Mouse (Mus musculus) hindbrain, embryonic 12.5 days (tissue): ENCODE results near the gene Hinfp. TPM values are rescaled to one million over a fixed set of nuclear protein-coding genes. Genes with fewer than 3 reads are reported as not detected.

Experiments used
- ATAC-seq: fragments of 200-750 bp; cut with Nextera tagmentation; 2 replicates; pipeline ENCODE4 v1.8.0; 2017; ENCODE audit warnings: moderate TSS enrichment; ENCODE audit not compliant: low FRiP score
- H3K27ac ChIP-seq: fragments of 300-500 bp; sonication (generic); 2 replicates; pipeline ENCODE4 v1.5.1; 2016; ENCODE audit warnings: mild to moderate bottlenecking
- H3K27me3 ChIP-seq: fragments of 300-500 bp; sonication (generic); 2 replicates; pipeline ENCODE4 v1.6.1; 2016; ENCODE audit warnings: mild to moderate bottlenecking
- H3K36me3 ChIP-seq: fragments of 300-500 bp; sonication (generic); 2 replicates; pipeline ENCODE4 v1.6.1; 2016; ENCODE audit warnings: mild to moderate bottlenecking
- H3K4me1 ChIP-seq: fragments of 300-500 bp; sonication (generic); 2 replicates; pipeline ENCODE4 v1.6.1; 2016
- H3K4me2 ChIP-seq: fragments of 300-500 bp; sonication (generic); replicated peaks from 2 replicates; pipeline ENCODE4 v1.6.1; 2016; ENCODE audit warnings: mild to moderate bottlenecking
- H3K4me3 ChIP-seq: fragments of 300-500 bp; sonication (generic); 2 replicates; pipeline ENCODE4 v1.5.1; 2016; ENCODE audit warnings: mild to moderate bottlenecking
- H3K9ac ChIP-seq: fragments of 300-500 bp; sonication (generic); 2 replicates; pipeline ENCODE4 v1.6.1; 2016; ENCODE audit warnings: mild to moderate bottlenecking, moderate library complexity
- H3K9me3 ChIP-seq: fragments of 300-500 bp; sonication (generic); replicated peaks from 2 replicates; pipeline ENCODE4 v1.6.1; 2016; ENCODE audit warnings: mild to moderate bottlenecking
- WGBS: fragments of 180-500 bp; shearing (Covaris S2); methylation state at CpG from one replicate; pipeline ENCODE4 v1.1.7; 2016; 5-methylcytosine and 5-hydroxymethylcytosine counted together
- polyA plus RNA-seq: library from polyadenylated mRNA; unstranded; fragments of >200 nt; fragmentation: Nextera tagmentation; extraction: Ambion mirVana; gene quantifications from 2 replicates; pipeline ENCODE4 v1.2.1, GENCODE M21; 2016

Hinfp gene
- polyA plus RNA-seq, 1 experiment from 2014 or later = 28.9 TPM

DNA sequence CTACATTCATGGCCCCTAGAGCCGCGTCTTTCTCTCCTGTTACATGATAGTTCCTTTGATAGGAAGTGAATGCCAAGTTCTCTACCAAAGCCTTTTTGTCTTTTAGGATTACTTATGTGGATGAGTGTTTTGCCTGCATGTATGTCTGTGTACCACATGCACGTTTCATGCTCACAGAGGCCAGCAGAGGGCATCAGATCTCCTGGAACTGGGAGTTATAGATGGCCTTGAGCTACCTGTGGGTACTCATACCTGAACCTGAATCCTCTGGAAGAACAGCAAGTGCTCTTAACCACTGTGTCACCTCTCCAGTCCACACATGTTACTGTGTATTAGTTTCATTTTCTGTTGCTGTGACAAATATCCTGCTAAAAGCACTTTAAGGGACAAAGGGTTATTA lies 13.0 kb downstream of the Hinfp start:
- H3K4me3 ChIP-seq = no peak overlapping the region
- peaks cover 68% of the 10 kb centered on the region for H3K36me3 ChIP-seq
- H3K4me1 ChIP-seq = peaks cover 12% of the 10 kb centered on the region
- no peak overlapping the region for H3K4me2 ChIP-seq
- no peaks in the 10 kb centered on the region for H3K9me3 ChIP-seq
- no peak for ATAC-seq
- no peak overlapping the region for H3K9ac ChIP-seq
- no peaks in the 10 kb centered on the region for H3K27me3 ChIP-seq
- 69% methylated on average over 3 of the region's 3 CpGs for WGBS
- H3K27ac ChIP-seq = no peak overlapping the region

DNA sequence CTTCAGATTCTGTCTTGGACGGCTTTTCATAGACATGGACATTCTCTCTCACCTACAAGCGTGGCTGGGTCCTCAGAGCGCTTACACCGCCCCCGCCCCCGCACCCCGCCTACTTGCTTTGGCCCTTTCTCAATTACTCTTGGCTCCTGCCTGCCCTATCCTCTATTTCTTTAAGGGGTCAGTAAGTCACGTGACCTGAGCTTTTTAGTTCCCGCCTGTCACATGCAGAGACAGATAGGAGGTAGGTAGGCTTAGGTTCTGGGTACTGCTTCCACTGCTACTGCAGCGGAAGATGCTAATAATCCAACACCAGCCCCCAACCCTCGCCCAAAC lies 16.5 kb downstream of the Hinfp start:
- H3K9ac ChIP-seq = no peak overlapping the region
- peak overlapping the region; percentile 74; the same call in 1 of the 2 replicates for H3K27ac ChIP-seq
- WGBS = 6% methylated on average over 11 of the region's 11 CpGs
- H3K9me3 ChIP-seq = no peaks in the 10 kb centered on the region
- H3K4me2 ChIP-seq = peak overlapping the region; percentile 90
- peak overlapping the region; percentile 71 for H3K4me3 ChIP-seq
- peak; percentile 8; the same call in 1 of the 2 replicates for ATAC-seq
- H3K36me3 ChIP-seq = peaks cover 35% of the 10 kb centered on the region
- H3K4me1 ChIP-seq = peaks cover 27% of the 10 kb centered on the region
- peaks cover 16% of the 10 kb centered on the region for H3K27me3 ChIP-seq

- H3K27me3 ChIP-seq = peaks cover 16% of the 10 kb centered on the region
- ATAC-seq = peak; percentile 76
- H3K36me3 ChIP-seq = peaks cover 29% of the 10 kb centered on the region
- no peaks in the 10 kb centered on the region for H3K9me3 ChIP-seq
- peak within 1 kb of the TSS; percentile 90 for H3K4me2 ChIP-seq
- H3K4me3 ChIP-seq = peak within 1 kb of the TSS; percentile 71
- peak within 1 kb of the TSS; percentile 74 for H3K27ac ChIP-seq
- 1% methylated on average over 36 of the region's 38 CpGs for WGBS
- peak within 1 kb of the TSS; percentile 85 for H3K9ac ChIP-seq
- H3K4me1 ChIP-seq = peaks cover 27% of the 10 kb centered on the region
Measured at GRCm38 (mm10) chr9:44288076-44288958, 17.2 kb downstream of the Hinfp start, which contains the start of gene Abcg4. Abcg4 (minus strand) TSS chr9:44288615.

GRCm38 (mm10) chr9:44287401-44288075 lies 17.9 kb downstream of the Hinfp start:
- peak; percentile 65 for ATAC-seq
- peak overlapping the region; percentile 90 for H3K4me2 ChIP-seq
- H3K4me1 ChIP-seq = peaks cover 27% of the 10 kb centered on the region
- WGBS = under 1% methylated on average over 46 of the region's 47 CpGs
- peaks cover 16% of the 10 kb centered on the region for H3K27me3 ChIP-seq
- H3K4me3 ChIP-seq = peak overlapping the region; percentile 71
- peak overlapping the region; percentile 85 for H3K9ac ChIP-seq
- peaks cover 21% of the 10 kb centered on the region for H3K36me3 ChIP-seq
- peak overlapping the region; percentile 74 for H3K27ac ChIP-seq
- no peaks in the 10 kb centered on the region for H3K9me3 ChIP-seq

DNA sequence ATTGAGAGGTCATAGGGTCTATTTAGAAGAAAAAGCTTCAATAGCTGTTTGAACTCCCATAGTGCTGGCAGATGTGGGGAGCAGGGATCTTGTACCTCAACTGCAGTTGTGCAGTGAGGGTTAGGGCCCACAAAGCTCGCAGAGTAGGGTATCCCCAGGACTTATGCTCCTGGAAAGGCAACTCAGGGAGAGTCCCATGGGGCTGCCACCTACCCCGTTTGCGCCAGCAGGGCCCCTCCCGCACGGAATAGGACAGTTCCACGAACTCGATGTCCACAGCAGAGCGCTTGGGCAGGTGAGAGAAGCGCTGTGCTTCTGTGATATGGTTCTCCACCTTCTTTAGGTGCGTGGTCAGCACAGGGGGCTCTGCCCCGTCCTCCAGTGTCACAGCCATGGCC lies 18.5 kb downstream of the Hinfp start:
- peak; percentile 12; the same call in 1 of the 2 replicates for ATAC-seq
- Histone ChIP-seq H3K36me3 (peaks cover 17% of the 10 kb centered on the region), H3K9ac (peak overlapping the region; percentile 85), H3K27ac (0 out of 2 replicates have a peak overlapping the region, but pooled peaks have one; percentile 8), H3K27me3 (peaks cover 16% of the 10 kb centered on the region), H3K4me3 (peak overlapping the region; percentile 71), H3K4me2 (peak overlapping the region; percentile 90), H3K4me1 (peaks cover 27% of the 10 kb centered on the region), H3K9me3 (no peaks in the 10 kb centered on the region)
- 6% methylated on average over 11 of the region's 11 CpGs for WGBS

GRCm38 (mm10) chr9:44286256-44286850 lies 19.1 kb downstream of the Hinfp start:
- peaks cover 16% of the 10 kb centered on the region for H3K36me3 ChIP-seq
- 9% methylated on average over 6 of the region's 6 CpGs for WGBS
- peak overlapping the region; percentile 85 for H3K9ac ChIP-seq
- peak overlapping the region; percentile 71 for H3K4me3 ChIP-seq
- no peaks in the 10 kb centered on the region for H3K9me3 ChIP-seq
- no peak overlapping the region for H3K27ac ChIP-seq
- H3K27me3 ChIP-seq = peaks cover 16% of the 10 kb centered on the region
- ATAC-seq = no peak
- H3K4me2 ChIP-seq = peak overlapping the region; percentile 90
- H3K4me1 ChIP-seq = peaks cover 27% of the 10 kb centered on the region

GRCm38 (mm10) chr9:44283183-44283582 lies 22.3 kb downstream of the Hinfp start:
- Histone ChIP-seq H3K9ac (no peak overlapping the region), H3K4me1 (peaks cover 16% of the 10 kb centered on the region), H3K36me3 (peaks cover 35% of the 10 kb centered on the region), H3K4me2 (no peak overlapping the region), H3K9me3 (no peaks in the 10 kb centered on the region), H3K4me3 (no peak overlapping the region), H3K27ac (no peak overlapping the region), H3K27me3 (peaks cover 16% of the 10 kb centered on the region)
- 68% methylated on average over 5 of the region's 5 CpGs for WGBS
- no peak for ATAC-seq

GRCm38 (mm10) chr9:44269973-44270372 lies 35.5 kb downstream of the Hinfp start:
- Histone ChIP-seq H3K27ac (no peak overlapping the region), H3K36me3 (peaks cover 8% of the 10 kb centered on the region; the same call in 1 of the 2 replicates), H3K4me3 (no peak overlapping the region), H3K27me3 (no peaks in the 10 kb centered on the region), H3K4me2 (no peak overlapping the region), H3K9me3 (no peaks in the 10 kb centered on the region), H3K4me1 (peaks cover 12% of the 10 kb centered on the region), H3K9ac (no peak overlapping the region)
- WGBS = 73% methylated on average over 4 of the region's 4 CpGs
- no peak for ATAC-seq

- Histone ChIP-seq H3K36me3 (no peaks in the 10 kb centered on the region), H3K9me3 (no peaks in the 10 kb centered on the region), H3K4me1 (peaks cover 12% of the 10 kb centered on the region), H3K4me2 (no peak overlapping the region), H3K9ac (no peak overlapping the region), H3K27ac (no peak overlapping the region), H3K4me3 (no peak overlapping the region), H3K27me3 (no peaks in the 10 kb centered on the region)
- no peak for ATAC-seq
- 86% methylated on average over 3 of the region's 3 CpGs for WGBS
Measured at GRCm38 (mm10) chr9:44269077-44269476, 36.4 kb downstream of the Hinfp start.

- 84% methylated on average over 6 of the region's 6 CpGs for WGBS
- Histone ChIP-seq H3K36me3 (no peaks in the 10 kb centered on the region), H3K4me1 (peaks cover 12% of the 10 kb centered on the region), H3K27ac (no peak within 1 kb of the TSS), H3K4me2 (peak within 1 kb of the TSS; percentile 68), H3K27me3 (no peaks in the 10 kb centered on the region), H3K9ac (peak within 1 kb of the TSS; percentile 73), H3K9me3 (no peaks in the 10 kb centered on the region), H3K4me3 (peak within 1 kb of the TSS; percentile 39)
- ATAC-seq = no peak
Measured at GRCm38 (mm10) chr9:44268432-44268831, 37.0 kb downstream of the Hinfp start, which contains the start of gene Nlrx1. Nlrx1 (minus strand) TSS chr9:44268599.

DNA sequence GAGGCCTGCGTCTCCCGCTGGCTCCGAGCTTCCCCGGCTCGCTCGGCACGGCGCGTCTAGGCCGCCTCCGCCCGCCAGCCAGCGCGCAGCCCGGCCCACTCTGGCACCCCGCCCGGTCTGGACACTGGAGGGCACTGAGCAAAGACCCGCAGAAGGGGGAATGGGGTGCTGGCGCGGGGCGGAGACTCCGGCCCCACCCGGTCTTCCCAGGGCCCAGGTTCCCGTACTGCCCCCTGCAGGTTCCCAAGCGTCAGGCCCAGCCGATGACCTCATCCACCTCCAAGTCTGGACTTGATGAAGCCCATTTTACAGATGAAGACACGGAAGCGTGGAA lies 37.5 kb downstream of the Hinfp start:
- H3K27me3 ChIP-seq = no peaks in the 10 kb centered on the region
- no peaks in the 10 kb centered on the region for H3K9me3 ChIP-seq
- peak overlapping the region; percentile 73 for H3K9ac ChIP-seq
- H3K4me3 ChIP-seq = peak overlapping the region; percentile 39
- H3K4me2 ChIP-seq = peak overlapping the region; percentile 68
- H3K4me1 ChIP-seq = peaks cover 12% of the 10 kb centered on the region
- no peak overlapping the region for H3K27ac ChIP-seq
- peak; percentile 83 for ATAC-seq
- no peaks in the 10 kb centered on the region for H3K36me3 ChIP-seq
- WGBS = 7% methylated on average over 28 of the region's 28 CpGs
